Mouse (Mus musculus) retina, adult 2 months (tissue): ENCODE measurements around the gene Wrap53.
"Not testable (repeated sequence)": the region's sequence is repeated elsewhere in the genome, so short reads cannot be mapped to it uniquely, and the experiment has no call there.

Experiments
- DNase-seq: peaks from one replicate; pipeline ENCODE4 v3.0.0-alpha.2; 2012; ENCODE audit warnings: low read depth, low spot score

The Wrap53 gene

GRCm38 (mm10) chr11:69532480-69533150 is 47.4 kb downstream of the Wrap53 start:
- no peak for DNase-seq

GRCm38 (mm10) chr11:69530755-69531154 is 49.3 kb downstream of the Wrap53 start:
- not testable (repeated sequence) for DNase-seq

GRCm38 (mm10) chr11:69530281-69530680 is 49.8 kb downstream of the Wrap53 start:
- DNase-seq: not testable (repeated sequence)

- DNase-seq: no peak
These were observed 52.0 kb downstream of the Wrap53 start for GRCm38 (mm10) chr11:69528031-69528390.

- DNase-seq: no peak
These were observed 52.7 kb downstream of the Wrap53 start for GRCm38 (mm10) chr11:69527098-69528030.

- no peak for DNase-seq
These were observed 53.4 kb downstream of the Wrap53 start for GRCm38 (mm10) chr11:69526631-69527030.

- DNase-seq: no peak
These were observed 54.4 kb downstream of the Wrap53 start for GRCm38 (mm10) chr11:69525661-69526060.

- no peak for DNase-seq
These were observed 56.4 kb downstream of the Wrap53 start for GRCm38 (mm10) chr11:69523651-69524050.

- no peak for DNase-seq
These were observed 58.4 kb downstream of the Wrap53 start for GRCm38 (mm10) chr11:69521526-69522149.

GRCm38 (mm10) chr11:69519976-69520375 is 60.1 kb downstream of the Wrap53 start:
- no peak for DNase-seq

GRCm38 (mm10) chr11:69516661-69517060 is 63.4 kb downstream of the Wrap53 start:
- no peak for DNase-seq

GRCm38 (mm10) chr11:69516151-69516640 is 63.9 kb downstream of the Wrap53 start:
- DNase-seq: no peak

GRCm38 (mm10) chr11:69513840-69514239 is 66.2 kb downstream of the Wrap53 start:
- DNase-seq: peak; percentile 48
